Mouse (Mus musculus) hindbrain, embryonic 10.5 days (tissue): ENCODE results near the gene Pnkd. TPM values are rescaled to one million over a fixed set of nuclear protein-coding genes. Genes with fewer than 3 reads are reported as not detected.

Experiments used
- DNase-seq: peaks from one replicate; pipeline ENCODE4 v3.0.0-alpha.2; 2017; ENCODE audit warnings: low spot score
- H3K27ac ChIP-seq: fragments of 300-500 bp; sonication (generic); 2 replicates; pipeline ENCODE4 v1.5.1; 2016; ENCODE audit warnings: mild to moderate bottlenecking, moderate library complexity
- H3K27me3 ChIP-seq: fragments of 300-500 bp; sonication (generic); 2 replicates; pipeline ENCODE4 v1.6.1; 2016; ENCODE audit warnings: mild to moderate bottlenecking; ENCODE audit not compliant: poor library complexity, insufficient read depth, severe bottlenecking
- H3K36me3 ChIP-seq: fragments of 300-500 bp; sonication (generic); 2 replicates; pipeline ENCODE4 v1.6.1; 2016; ENCODE audit warnings: mild to moderate bottlenecking, moderate library complexity
- H3K4me1 ChIP-seq: fragments of 300-500 bp; sonication (generic); replicated peaks from 2 replicates; pipeline ENCODE4 v1.6.1; 2016; ENCODE audit warnings: mild to moderate bottlenecking
- H3K4me3 ChIP-seq: fragments of 300-500 bp; sonication (generic); 2 replicates; pipeline ENCODE4 v1.5.1; 2016; ENCODE audit warnings: mild to moderate bottlenecking, moderate library complexity
- H3K9me3 ChIP-seq: fragments of 300-500 bp; sonication (generic); 2 replicates; pipeline ENCODE4 v1.6.1; 2016; ENCODE audit warnings: mild to moderate bottlenecking, moderate library complexity
- WGBS: fragments of 180-500 bp; shearing (Covaris S2); methylation state at CpG from one replicate; pipeline ENCODE4 v1.1.7; 2016; 5-methylcytosine and 5-hydroxymethylcytosine counted together
- polyA plus RNA-seq: library from polyadenylated mRNA; unstranded; fragments of >200 nt; fragmentation: Nextera tagmentation; extraction: Ambion mirVana; gene quantifications from 2 replicates; pipeline ENCODE4 v1.2.1, GENCODE M21; 2016

The Pnkd gene
- polyA plus RNA-seq, 1 experiment from 2014 or later: 120 TPM

GRCm38 (mm10) chr1:74250096-74250495 lies 34.6 kb upstream of the Pnkd start:
- DNase-seq: no peak
- no peaks in the 10 kb centered on the region for H3K4me1 ChIP-seq
- H3K36me3 ChIP-seq: peaks cover 85% of the 10 kb centered on the region
- H3K27ac ChIP-seq: no peak overlapping the region
- no peak overlapping the region for H3K4me3 ChIP-seq
- H3K27me3 ChIP-seq: no peaks in the 10 kb centered on the region
- no peaks in the 10 kb centered on the region for H3K9me3 ChIP-seq
- WGBS: 88% methylated on average over 4 of the region's 4 CpGs

DNA sequence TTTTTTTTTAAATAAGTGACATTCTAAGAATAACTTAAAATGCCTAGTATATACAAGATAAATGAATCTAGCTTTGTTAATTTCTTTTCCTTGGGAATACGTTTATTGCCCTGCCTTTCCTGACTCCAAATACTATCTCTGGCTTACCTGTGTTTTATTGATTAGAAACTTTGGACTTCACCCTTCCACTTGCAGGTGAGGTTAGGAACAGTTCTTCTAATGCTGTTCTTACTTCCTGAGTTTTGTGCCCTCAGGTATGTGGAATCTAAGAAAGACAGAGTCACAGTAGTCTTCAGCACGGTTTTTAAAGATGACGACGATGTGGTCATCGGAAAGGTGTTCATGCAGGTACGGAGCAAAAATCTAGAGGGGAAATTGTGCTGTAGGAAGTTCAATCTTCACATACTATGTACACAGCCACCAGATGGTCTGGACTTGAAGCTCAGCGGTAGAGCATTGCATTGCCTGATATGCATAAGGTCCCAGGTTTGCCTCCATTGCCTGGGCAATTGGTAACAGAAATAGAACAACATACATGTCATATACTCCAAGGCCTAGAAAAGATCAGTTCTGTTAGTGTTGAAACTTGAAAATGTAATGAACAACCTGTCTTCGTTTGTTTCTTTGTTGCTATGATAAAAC lies 28.9 kb upstream of the Pnkd start:
- WGBS: 95% methylated on average over 8 of the region's 8 CpGs
- H3K4me1 ChIP-seq: no peaks in the 10 kb centered on the region
- no peaks in the 10 kb centered on the region for H3K9me3 ChIP-seq
- peaks cover 96% of the 10 kb centered on the region for H3K36me3 ChIP-seq
- H3K27ac ChIP-seq: no peak overlapping the region
- H3K27me3 ChIP-seq: no peaks in the 10 kb centered on the region
- H3K4me3 ChIP-seq: no peak overlapping the region
- no peak for DNase-seq

DNA sequence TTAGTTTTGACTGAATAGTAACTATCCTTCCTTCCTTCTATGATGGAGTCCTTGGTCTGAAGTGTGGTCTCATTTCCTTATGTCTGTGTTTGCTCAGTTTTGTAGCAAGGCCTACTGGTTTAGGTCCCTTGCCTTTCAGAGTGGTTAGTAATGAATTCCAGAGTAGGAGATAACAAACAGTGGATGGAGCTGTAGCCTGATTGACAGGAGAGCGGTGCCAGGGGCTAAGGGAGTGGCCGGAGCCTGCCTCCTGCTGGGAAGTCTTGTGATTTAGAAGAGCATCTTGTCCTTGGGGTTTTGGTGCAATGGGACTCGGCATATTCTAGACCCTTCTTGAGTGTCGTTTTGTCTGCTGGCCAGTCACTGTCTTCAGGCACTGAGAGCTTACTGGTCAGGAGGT lies 27.9 kb upstream of the Pnkd start:
- no peak for DNase-seq
- H3K4me1 ChIP-seq: no peaks in the 10 kb centered on the region
- H3K27ac ChIP-seq: no peak overlapping the region
- H3K36me3 ChIP-seq: peaks cover 96% of the 10 kb centered on the region
- no peaks in the 10 kb centered on the region for H3K27me3 ChIP-seq
- no peak overlapping the region for H3K4me3 ChIP-seq
- WGBS: 70% methylated on average over 4 of the region's 4 CpGs
- H3K9me3 ChIP-seq: no peaks in the 10 kb centered on the region

DNA sequence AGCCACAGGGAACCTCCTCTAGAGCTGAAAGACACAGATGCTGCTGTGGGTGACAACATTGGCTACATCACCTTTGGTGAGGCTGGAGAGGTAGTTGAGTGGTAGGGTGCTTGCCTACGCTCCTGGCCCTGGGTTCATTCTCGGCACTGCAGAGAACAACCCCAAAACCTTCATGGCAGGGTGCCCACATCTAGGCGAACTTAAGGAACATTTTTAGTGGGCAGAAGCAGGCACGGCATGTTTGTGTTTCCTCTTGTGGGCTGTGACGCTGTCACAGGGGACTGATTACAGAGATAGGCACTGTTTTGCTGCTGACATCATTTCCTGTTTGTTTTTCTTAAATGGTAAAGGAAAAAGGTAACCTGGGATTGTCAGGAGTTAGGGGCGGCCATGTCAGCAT lies 22.2 kb upstream of the Pnkd start:
- no peaks in the 10 kb centered on the region for H3K9me3 ChIP-seq
- H3K27me3 ChIP-seq: no peaks in the 10 kb centered on the region
- no peaks in the 10 kb centered on the region for H3K4me1 ChIP-seq
- no peak overlapping the region for H3K4me3 ChIP-seq
- H3K36me3 ChIP-seq: peaks cover 96% of the 10 kb centered on the region
- no peak for DNase-seq
- no peak overlapping the region for H3K27ac ChIP-seq
- 95% methylated on average over 6 of the region's 6 CpGs for WGBS

DNA sequence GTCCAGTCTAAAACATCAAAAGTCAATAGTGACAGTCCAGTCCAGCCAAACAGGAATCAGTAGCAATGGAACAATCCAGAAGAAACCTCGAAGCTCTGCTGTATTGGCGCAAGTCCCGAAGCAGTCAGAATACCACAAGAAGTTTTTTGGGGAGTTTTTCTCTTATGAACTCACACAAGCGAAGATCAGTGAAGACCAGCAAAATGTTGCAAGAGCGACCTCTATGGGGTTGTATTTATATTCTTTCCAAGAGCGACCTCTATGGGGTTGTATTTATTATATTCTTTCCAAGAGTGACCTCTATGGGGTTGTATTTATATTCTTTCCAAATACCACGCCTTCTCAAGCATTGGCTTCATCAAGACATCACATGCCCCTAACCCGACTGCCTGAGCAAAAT lies 16.0 kb upstream of the Pnkd start:
- peaks cover 3% of the 10 kb centered on the region; the same call in 1 of the 2 replicates for H3K4me1 ChIP-seq
- H3K27ac ChIP-seq: no peak overlapping the region
- no peak overlapping the region for H3K4me3 ChIP-seq
- no peaks in the 10 kb centered on the region for H3K9me3 ChIP-seq
- WGBS: 88% methylated on average over 8 of the region's 8 CpGs
- peaks cover 54% of the 10 kb centered on the region for H3K36me3 ChIP-seq
- DNase-seq: no peak
- H3K27me3 ChIP-seq: no peaks in the 10 kb centered on the region

DNA sequence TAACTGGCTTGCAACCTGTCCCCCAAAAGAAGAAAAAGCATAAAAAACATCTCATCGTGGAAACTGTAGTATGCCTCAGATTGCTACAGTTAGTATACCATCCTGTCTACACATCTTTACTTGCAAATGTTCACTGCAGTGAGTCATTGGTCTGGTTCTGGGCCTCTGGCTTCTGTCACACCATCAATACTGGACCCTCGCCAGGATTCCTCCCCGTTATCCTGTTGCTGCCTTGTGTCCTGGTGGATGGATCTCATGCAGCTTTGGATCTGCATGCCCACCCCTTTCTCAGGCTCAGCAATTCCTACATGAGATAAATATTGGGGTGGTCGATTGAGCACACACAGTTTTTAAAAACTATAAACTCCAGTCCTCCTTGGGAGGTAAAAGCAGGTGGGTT lies 13.1 kb upstream of the Pnkd start:
- Histone ChIP-seq H3K27ac (no peak overlapping the region), H3K4me3 (no peak overlapping the region), H3K27me3 (no peaks in the 10 kb centered on the region), H3K36me3 (peaks cover 25% of the 10 kb centered on the region), H3K9me3 (no peaks in the 10 kb centered on the region), H3K4me1 (peaks cover 15% of the 10 kb centered on the region; the same call in 1 of the 2 replicates)
- WGBS: 89% methylated on average over 4 of the region's 4 CpGs
- no peak for DNase-seq

- H3K4me1 ChIP-seq: peaks cover 25% of the 10 kb centered on the region
- H3K36me3 ChIP-seq: peaks cover 17% of the 10 kb centered on the region
- H3K4me3 ChIP-seq: no peak overlapping the region
- H3K9me3 ChIP-seq: no peaks in the 10 kb centered on the region
- no peak overlapping the region for H3K27ac ChIP-seq
- no peak for DNase-seq
- 49% methylated on average over 9 of the region's 9 CpGs for WGBS
- no peaks in the 10 kb centered on the region for H3K27me3 ChIP-seq
Measured at GRCm38 (mm10) chr1:74275015-74275414, 9.7 kb upstream of the Pnkd start.

DNA sequence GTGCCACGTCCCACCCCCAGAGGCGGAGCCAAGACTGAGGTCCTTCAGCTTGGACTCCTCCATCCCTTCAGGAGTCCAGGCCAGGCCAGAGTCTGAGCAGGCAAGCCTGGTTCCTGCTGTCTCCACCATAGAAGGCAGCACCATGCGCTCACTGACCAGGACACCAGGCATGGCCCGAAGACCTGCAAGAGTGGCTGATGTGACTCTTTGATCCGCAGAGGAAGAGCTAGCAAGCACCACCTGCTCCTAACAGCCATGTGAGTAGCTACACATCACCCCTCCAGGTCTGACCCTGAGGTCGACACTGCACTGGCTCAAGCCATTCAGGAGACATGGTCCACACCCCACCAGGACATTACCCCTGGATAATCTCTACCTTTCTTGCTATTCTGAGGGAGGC lies 7.7 kb upstream of the Pnkd start:
- Histone ChIP-seq H3K4me3 (no peak overlapping the region), H3K27me3 (no peaks in the 10 kb centered on the region), H3K4me1 (peaks cover 25% of the 10 kb centered on the region), H3K9me3 (no peaks in the 10 kb centered on the region), H3K36me3 (peaks cover 37% of the 10 kb centered on the region), H3K27ac (no peak overlapping the region; the same call in 1 of the 2 replicates)
- WGBS: 70% methylated on average over 6 of the region's 6 CpGs
- no peak for DNase-seq

- Histone ChIP-seq H3K4me1 (peaks cover 30% of the 10 kb centered on the region), H3K27me3 (no peaks in the 10 kb centered on the region), H3K36me3 (peaks cover 47% of the 10 kb centered on the region), H3K4me3 (no peak overlapping the region), H3K9me3 (no peaks in the 10 kb centered on the region), H3K27ac (no peak overlapping the region)
- no peak for DNase-seq
- WGBS: 66% methylated on average over 8 of the region's 8 CpGs
Measured at GRCm38 (mm10) chr1:74277883-74278537, 6.7 kb upstream of the Pnkd start.

DNA sequence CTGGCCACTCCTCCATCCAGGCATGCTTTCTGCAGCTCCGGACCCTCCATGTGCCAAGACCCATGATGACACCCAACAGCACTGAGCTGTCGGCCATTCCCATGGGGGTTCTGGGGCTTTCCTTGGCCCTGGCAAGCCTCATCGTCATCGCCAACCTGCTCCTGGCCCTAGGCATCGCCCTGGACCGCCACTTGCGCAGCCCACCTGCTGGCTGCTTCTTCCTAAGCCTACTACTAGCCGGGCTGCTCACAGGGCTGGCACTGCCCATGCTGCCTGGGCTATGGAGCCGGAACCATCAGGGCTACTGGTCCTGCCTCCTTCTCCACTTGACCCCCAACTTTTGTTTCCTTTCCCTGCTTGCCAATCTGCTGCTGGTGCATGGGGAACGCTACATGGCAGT lies 6.2 kb upstream of the Pnkd start, which contains the start of gene Gpbar1:
TSS of gene Gpbar1 (plus strand) at position 13 of the 400 bp plus-strand sequence.
- no peak for DNase-seq
- Histone ChIP-seq H3K36me3 (peaks cover 50% of the 10 kb centered on the region), H3K27me3 (no peaks in the 10 kb centered on the region)

GRCm38 (mm10) chr1:74278988-74279387 lies 5.7 kb upstream of the Pnkd start:
- no peak overlapping the region for H3K27ac ChIP-seq
- H3K4me1 ChIP-seq: peaks cover 33% of the 10 kb centered on the region
- DNase-seq: no peak
- H3K9me3 ChIP-seq: no peaks in the 10 kb centered on the region
- WGBS: 88% methylated on average over 11 of the region's 11 CpGs
- H3K4me3 ChIP-seq: no peak overlapping the region
- H3K36me3 ChIP-seq: peaks cover 50% of the 10 kb centered on the region
- H3K27me3 ChIP-seq: no peaks in the 10 kb centered on the region

More for the DNA sequence above, 6.2 kb upstream of the Pnkd start, which contains the start of gene Gpbar1:
- H3K27ac ChIP-seq: no peak within 1 kb of the TSS
- no peak within 1 kb of the TSS for H3K4me3 ChIP-seq
- 92% methylated on average over 10 of the region's 10 CpGs for WGBS
- peaks cover 31% of the 10 kb centered on the region for H3K4me1 ChIP-seq
- H3K9me3 ChIP-seq: no peaks in the 10 kb centered on the region

- no peak overlapping the region for H3K27ac ChIP-seq
- H3K4me1 ChIP-seq: peaks cover 33% of the 10 kb centered on the region
- 94% methylated on average over 14 of the region's 14 CpGs for WGBS
- H3K27me3 ChIP-seq: no peaks in the 10 kb centered on the region
- no peaks in the 10 kb centered on the region for H3K9me3 ChIP-seq
- no peak for DNase-seq
- H3K4me3 ChIP-seq: no peak overlapping the region
- H3K36me3 ChIP-seq: peaks cover 50% of the 10 kb centered on the region
Measured at GRCm38 (mm10) chr1:74280591-74281325, 4.0 kb upstream of the Pnkd start.

DNA sequence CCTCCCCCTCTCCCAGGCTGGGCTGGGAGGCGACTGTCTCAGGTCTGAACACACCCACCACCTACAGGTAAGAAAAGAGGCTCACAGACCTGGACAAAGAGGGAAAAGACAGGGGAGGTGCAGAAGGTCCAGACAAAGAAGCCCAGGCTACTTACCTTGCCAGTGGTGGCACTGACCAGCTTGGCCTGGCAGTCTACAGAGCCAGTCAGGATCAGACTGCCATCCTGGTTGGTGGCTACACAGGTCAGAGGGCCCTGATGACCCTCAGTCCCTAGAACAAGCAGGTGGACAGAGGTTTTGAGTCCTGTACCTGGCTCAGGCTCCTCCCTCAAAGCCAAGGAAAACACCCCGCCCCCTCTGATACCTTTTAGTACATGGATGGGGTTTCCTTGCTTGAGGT lies 3.4 kb upstream of the Pnkd start:
- 98% methylated on average over 2 of the region's 2 CpGs for WGBS
- Histone ChIP-seq H3K4me3 (no peak overlapping the region), H3K27me3 (no peaks in the 10 kb centered on the region), H3K9me3 (no peaks in the 10 kb centered on the region), H3K36me3 (peaks cover 50% of the 10 kb centered on the region), H3K4me1 (peaks cover 39% of the 10 kb centered on the region), H3K27ac (no peak overlapping the region)
- DNase-seq: no peak
